Mouse (Mus musculus): ENCODE results near the gene Agap2. TPM values are rescaled to one million over a fixed set of nuclear protein-coding genes. Genes with fewer than 3 reads are reported as not detected.

The Agap2 gene
- polyA plus RNA-seq, 2 experiments from 2014 or later = 29.8 to 34.6 TPM

DNA sequence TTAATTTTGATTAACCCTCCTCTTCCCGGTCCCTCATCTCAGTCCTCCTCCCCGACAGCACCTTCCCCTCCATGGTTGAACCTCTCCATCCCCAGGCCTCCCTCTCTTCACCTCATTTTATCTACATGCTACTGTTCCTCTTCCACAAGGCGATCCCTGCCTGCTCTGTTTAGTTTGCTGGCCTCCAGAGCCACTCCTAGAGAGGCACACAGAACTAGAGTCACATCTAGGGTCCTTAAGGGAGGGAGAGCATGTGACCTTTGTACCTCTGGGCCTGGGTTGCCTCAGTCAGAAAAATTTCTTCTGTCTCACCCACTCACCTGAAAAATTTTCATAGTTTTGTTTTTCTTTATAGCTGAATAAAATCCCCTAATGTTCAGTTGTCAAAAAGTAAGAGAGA is 62.8 kb downstream of the Agap2 start:
- ATAC-seq = no peak

DNA sequence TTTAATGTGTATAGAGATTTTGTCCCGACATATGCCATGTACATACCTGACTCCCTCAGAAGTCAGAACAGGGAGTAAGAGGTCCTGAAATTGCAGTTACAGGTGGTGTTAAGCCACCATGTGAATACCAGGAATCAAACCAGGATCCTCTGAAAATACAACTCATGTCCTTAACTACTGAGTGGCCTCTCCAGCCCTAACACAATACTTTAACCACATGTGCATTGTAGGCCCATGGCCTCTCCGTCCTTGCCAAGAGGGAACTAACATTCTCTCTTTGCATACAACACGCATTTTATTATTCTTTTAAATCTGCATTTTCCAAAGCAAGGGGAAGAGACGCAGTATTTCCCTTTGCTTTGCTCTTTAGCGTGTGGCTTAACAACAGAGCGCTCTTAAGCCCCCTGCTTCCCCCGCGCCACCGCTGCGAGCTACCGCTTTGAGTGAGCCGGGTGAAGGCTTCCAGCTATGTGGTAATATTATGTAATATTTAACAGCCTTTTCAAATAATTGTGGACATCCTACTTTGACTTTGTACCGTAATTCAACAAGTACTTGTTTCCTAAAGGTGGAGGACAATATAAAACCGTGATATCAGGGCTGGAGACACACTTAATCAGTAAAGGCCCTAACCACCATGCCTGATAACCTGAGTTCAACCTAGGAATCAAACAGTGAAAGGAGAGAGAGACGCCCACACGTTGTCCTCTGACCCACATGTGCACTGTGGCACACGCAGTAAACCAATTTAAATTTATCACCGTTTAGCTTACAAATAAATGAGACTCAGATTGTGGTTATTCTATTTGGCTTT is 63.5 kb downstream of the Agap2 start:
- no peak for ATAC-seq

DNA sequence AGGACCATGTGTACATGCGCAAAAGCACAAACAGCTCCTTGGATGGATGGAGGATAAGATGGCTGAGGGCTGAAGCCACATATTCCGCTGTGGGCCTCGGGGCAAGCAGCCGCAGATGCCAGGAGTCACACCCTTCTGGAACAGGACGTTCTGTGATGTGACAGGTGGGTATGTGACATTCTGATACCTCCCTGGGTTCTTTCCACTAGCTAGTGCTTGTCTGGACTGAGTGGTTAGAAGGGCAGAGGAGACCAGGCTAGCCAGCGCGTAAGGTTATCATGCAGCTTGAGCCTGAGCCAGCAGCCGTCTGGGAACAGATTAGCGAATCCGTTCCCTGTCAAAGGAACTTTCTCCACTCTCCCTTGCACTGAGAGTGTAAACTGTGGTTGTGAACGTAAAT is 65.9 kb downstream of the Agap2 start:
- ATAC-seq = peak; percentile 25

DNA sequence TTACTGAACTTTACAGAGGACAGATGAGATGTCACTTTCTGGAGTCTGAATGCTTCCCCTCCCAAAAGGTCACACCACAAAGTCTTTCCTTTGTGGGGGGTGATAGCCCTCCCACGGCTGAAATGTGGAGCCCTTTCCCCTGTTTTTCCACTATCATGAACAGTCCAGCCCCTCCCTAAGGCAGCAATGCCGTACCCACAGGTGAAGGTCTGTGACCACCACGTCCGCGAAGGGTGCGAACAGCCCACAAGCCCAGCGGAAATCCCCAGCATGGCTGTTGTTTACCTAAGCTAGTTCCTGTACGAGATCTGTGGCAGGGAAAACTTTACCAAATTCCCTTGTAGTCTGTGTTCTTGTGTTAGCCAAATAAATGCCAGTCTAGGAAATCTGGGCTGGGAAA is 66.4 kb downstream of the Agap2 start:
- peak; percentile 69 for ATAC-seq

Other genes starting within 250 kb of the Agap2 start
- gene Atp23, start 173.9 kb upstream of the Agap2 start, polyA plus RNA-seq (2017; shearing (Covaris generic)) = 1 to 10 TPM; 2.7 to 6.1 TPM
- 10 to 100 TPM; 35.4 to 37.8 TPM for gene Ctdsp2, start 96.6 kb upstream of the Agap2 start, polyA plus RNA-seq (2017; shearing (Covaris generic))
- gene Avil, start 74.6 kb upstream of the Agap2 start, polyA plus RNA-seq (2017; shearing (Covaris generic)) = under 1 TPM; 0.11 to 0.20 TPM
- 10 to 100 TPM; 38.2 to 54.1 TPM for gene Tsfm, start 44.4 kb upstream of the Agap2 start, polyA plus RNA-seq (2017; shearing (Covaris generic))
- 10 to 100 TPM; 29.9 to 30.2 TPM for gene Mettl1, start 33.9 kb upstream of the Agap2 start, polyA plus RNA-seq (2017; shearing (Covaris generic))
- under 1 TPM in 1 of 2 experiments, not detected in 1; 0.38 TPM for gene Eef1akmt3, start 33.8 kb upstream of the Agap2 start, polyA plus RNA-seq (2017; shearing (Covaris generic))
- under 1 TPM in 1 of 2 experiments, not detected in 1; 0.27 TPM for gene Cyp27b1, start 27.0 kb upstream of the Agap2 start, polyA plus RNA-seq (2017; shearing (Covaris generic))
- gene March9, start 15.1 kb upstream of the Agap2 start, polyA plus RNA-seq (2017; shearing (Covaris generic)) = under 1 TPM; 0.19 to 0.73 TPM
- gene Cdk4, start 11.8 kb upstream of the Agap2 start, polyA plus RNA-seq (2017; shearing (Covaris generic)) = 100 to 1,000 TPM; 294 to 347 TPM
- gene Tspan31, start 5.0 kb upstream of the Agap2 start, polyA plus RNA-seq (2017; shearing (Covaris generic)) = 100 to 1,000 TPM in 1 of 2 experiments, 10 to 100 TPM in 1; 87.4 to 109 TPM
- gene Os9, start 45.8 kb downstream of the Agap2 start, polyA plus RNA-seq (2017; shearing (Covaris generic)) = 100 to 1,000 TPM in 1 of 2 experiments, 10 to 100 TPM in 1; 78.1 to 142 TPM
- 100 to 1,000 TPM; 166 to 206 TPM for gene B4galnt1, start 89.9 kb downstream of the Agap2 start, polyA plus RNA-seq (2017; shearing (Covaris generic))
- gene Slc26a10, start 105.4 kb downstream of the Agap2 start, polyA plus RNA-seq (2017; shearing (Covaris generic)) = 1 to 10 TPM; 2.6 to 2.8 TPM
- gene Arhgef25, start 114.8 kb downstream of the Agap2 start, polyA plus RNA-seq (2017; shearing (Covaris generic)) = under 1 TPM in 1 of 2 experiments, not detected in 1; 0.38 TPM
- 10 to 100 TPM; 39.4 to 42.2 TPM for gene Dtx3, start 120.4 kb downstream of the Agap2 start, polyA plus RNA-seq (2017; shearing (Covaris generic))
- 10 to 100 TPM; 24.2 to 39.3 TPM for gene Pip4k2c, start 136.3 kb downstream of the Agap2 start, polyA plus RNA-seq (2017; shearing (Covaris generic))
- not detected for gene Kif5a, start 188.1 kb downstream of the Agap2 start, polyA plus RNA-seq (2017; shearing (Covaris generic))
- gene Dctn2, start 191.1 kb downstream of the Agap2 start, polyA plus RNA-seq (2017; shearing (Covaris generic)) = 10 to 100 TPM; 43.8 to 48.0 TPM
- gene Mbd6, start 213.7 kb downstream of the Agap2 start, polyA plus RNA-seq (2017; shearing (Covaris generic)) = 10 to 100 TPM in 1 of 2 experiments, 1 to 10 TPM in 1; 4.0 to 14.7 TPM
- 10 to 100 TPM; 20.4 to 33.2 TPM for gene Mars, start 236.5 kb downstream of the Agap2 start, polyA plus RNA-seq (2017; shearing (Covaris generic))
- gene Arhgap9, start 246.7 kb downstream of the Agap2 start, polyA plus RNA-seq (2017; shearing (Covaris generic)) = 100 to 1,000 TPM in 1 of 2 experiments, 10 to 100 TPM in 1; 92.4 to 118 TPM